Comparison of ENCODE assay signal across 7 mouse cellular contexts in genomic region chr17:26584558-26585136, GRCm38 (mm10). TPM values are rescaled to one million over a fixed set of nuclear protein-coding genes. Genes with fewer than 3 reads are reported as not detected.
DNase-seq lines count a peak whose midpoint lies in the region; ATAC-seq and TF ChIP-seq lines count a peak whose summit lies in the region.

No protein-coding gene starts in this region.

- peak; percentile 94 for TF ChIP-seq EP300 in lung, postnatal 0 days (IDR thresholded peaks at IDR 0.05)

- H3K27ac ChIP-seq in lung, postnatal 0 days (ENCODE audit: low read length): peak overlapping the region; percentile 96
- peak overlapping the region; percentile 58 for H3K27ac ChIP-seq in testis, adult 2 months (ENCODE audit: control insufficient read depth, insufficient read depth, low read depth, low read length)

- H3K27me3 ChIP-seq in lung, postnatal 0 days (replicated peaks; ENCODE audit: insufficient read depth, low read length): no peaks in the 10 kb centered on the region
- no peaks in the 10 kb centered on the region for H3K27me3 ChIP-seq in testis, adult 2 months (ENCODE audit: control insufficient read depth, insufficient read depth, low read length)

- WGBS in lung, postnatal 0 days: 7% methylated on average over 15 of the region's 15 CpGs

- peak; percentile 48 for TF ChIP-seq CTCF in lung, postnatal 0 days (IDR thresholded peaks at IDR 0.05)
- no peak for TF ChIP-seq CTCF in testis, adult 2 months (IDR thresholded peaks at IDR 0.05; ENCODE audit: control insufficient read depth, insufficient read depth, insufficient replicate concordance, low read depth, low read length)

- H3K36me3 ChIP-seq in lung, postnatal 0 days (ENCODE audit: insufficient read depth, low read length): no peaks in the 10 kb centered on the region
- no peaks in the 10 kb centered on the region for H3K36me3 ChIP-seq in testis, adult 2 months (ENCODE audit: control insufficient read depth, insufficient read depth, low read length)

- peak; percentile 95 for ATAC-seq in lung, postnatal 0 days

- TF ChIP-seq POLR2A in testis, adult 2 months (IDR thresholded peaks at IDR 0.05; ENCODE audit: control insufficient read depth, low read depth, low read length): no peak

- H3K9ac ChIP-seq in lung, postnatal 0 days (replicated peaks; ENCODE audit: low read depth): peak overlapping the region; percentile 12; the same call in 1 of the 2 replicates

- H3K4me3 ChIP-seq in lung, postnatal 0 days (ENCODE audit: low read depth, low read length): no peak overlapping the region
- no peak overlapping the region for H3K4me3 ChIP-seq in testis, adult 2 months (ENCODE audit: control insufficient read depth, low read depth, low read length)

- H3K4me2 ChIP-seq in lung, postnatal 0 days (replicated peaks; ENCODE audit: low read depth, low read length): peak overlapping the region; percentile 25

- H3K4me1 ChIP-seq in lung, postnatal 0 days (ENCODE audit: insufficient read depth, low read depth, low read length): peaks cover 30% of the 10 kb centered on the region
- H3K4me1 ChIP-seq in testis, adult 2 months (ENCODE audit: control insufficient read depth, insufficient read depth, low read length): peaks cover 10% of the 10 kb centered on the region

- peak; percentile 73 for DNase-seq in adipocyte (ENCODE audit: low spot score)
- DNase-seq in embryo, embryonic 9.5 days (ENCODE audit: extremely low spot score): peak; percentile 46
- DNase-seq in heart, adult 9 months (ENCODE audit: low spot score in 2 of 2): peak; percentile 94 to 96
- peak; percentile 87 for DNase-seq in kidney, adult 9 months
- peak; percentile 95 for DNase-seq in lung, postnatal 0 days (ENCODE audit: low spot score)
- DNase-seq in frontal cortex, adult 2 months (ENCODE audit: extremely low spot score in 1 of 2, low spot score in 1 of 2): no peak

- H3K9me3 ChIP-seq in lung, postnatal 0 days (ENCODE audit: low read length): no peaks in the 10 kb centered on the region

RNA-seq across cellular contexts. Expression of gene Dusp1, which starts 22.7 kb away (rescaled TPM):
- 68.4 and 79.3 TPM in 2 replicates for polyA plus RNA-seq in lung, postnatal 0 days (2015; fragmentation: Nextera tagmentation; extraction: Ambion mirVana)
- 19.7 and 24.5 TPM in 2 replicates for polyA plus RNA-seq in testis, adult 2 months (2012; rRNA removed)
- polyA plus RNA-seq in frontal cortex, adult 2 months (2012; rRNA removed): 40.9 and 60.5 TPM in 2 replicates

RNA-seq across cellular contexts. Expression of gene Ergic1, which starts 23.4 kb away (rescaled TPM):
- 47.9 and 50.6 TPM in 2 replicates for polyA plus RNA-seq in lung, postnatal 0 days (2015; fragmentation: Nextera tagmentation; extraction: Ambion mirVana)
- 115 and 122 TPM in 2 replicates for polyA plus RNA-seq in testis, adult 2 months (2012; rRNA removed)
- 123 and 134 TPM in 2 replicates for polyA plus RNA-seq in frontal cortex, adult 2 months (2012; rRNA removed)

Comparison
In these comparisons a context has a peak if more than half of its experiments do, and no peak if none do; other contexts are left out.
1. DNase-seq: peak in adipocyte (single experiment), embryo, embryonic 9.5 days (single experiment), heart, adult 9 months (2 of 2), kidney, adult 9 months (single experiment) and lung, postnatal 0 days (single experiment); none in frontal cortex, adult 2 months (0 of 2).